Mouse (Mus musculus): ENCODE measurements around the gene Smok2a. TPM values are rescaled to one million over a fixed set of nuclear protein-coding genes. Genes with fewer than 3 reads are reported as not detected.
"Not testable (repeated sequence)": the region's sequence is repeated elsewhere in the genome, so short reads cannot be mapped to it uniquely, and the experiment has no call there.

The Smok2a gene
- polyA plus RNA-seq (2015; fragmentation: Nextera tagmentation; extraction: Ambion mirVana) = not detected in 2 replicates

DNA sequence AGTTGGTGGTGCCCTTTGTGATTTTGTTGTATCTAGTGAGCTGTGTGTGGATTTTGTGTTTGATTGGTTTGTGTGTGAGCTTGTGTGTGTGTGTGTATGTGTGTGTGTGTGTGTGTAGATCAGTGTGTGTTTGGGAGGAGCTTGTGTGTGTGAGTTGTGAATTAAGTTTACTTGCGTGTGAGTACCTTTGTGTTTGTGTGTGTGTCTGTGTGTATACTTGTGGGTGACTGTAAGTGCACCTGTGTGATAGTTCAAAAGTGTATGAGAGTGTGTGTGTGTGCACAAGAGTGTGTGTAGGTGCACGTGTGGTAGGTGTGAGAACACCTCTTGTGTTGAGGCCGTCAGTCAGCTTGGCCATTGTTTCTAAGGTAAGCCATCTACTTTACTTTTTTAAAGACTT is at the start of gene Smok2a:
Smok2a (plus strand) TSS at position 301 of the 400 bp plus-strand sequence.
- no peaks in the 10 kb centered on the region for H3K27me3 ChIP-seq (replicated peaks)
- no peaks in the 10 kb centered on the region for H3K4me1 ChIP-seq
- H3K4me2 ChIP-seq = no peak within 1 kb of the TSS
- H3K9me3 ChIP-seq = peaks cover 34% of the 10 kb centered on the region
- WGBS = 79% methylated on average over 3 of the region's 3 CpGs
- H3K27ac ChIP-seq = no peak within 1 kb of the TSS
- no peak within 1 kb of the TSS for H3K9ac ChIP-seq
- H3K4me3 ChIP-seq (replicated peaks) = no peak within 1 kb of the TSS
- ATAC-seq (ENCODE audit: insufficient read depth, low FRiP score, low read depth) = no peak
- no peaks in the 10 kb centered on the region for H3K36me3 ChIP-seq

DNA sequence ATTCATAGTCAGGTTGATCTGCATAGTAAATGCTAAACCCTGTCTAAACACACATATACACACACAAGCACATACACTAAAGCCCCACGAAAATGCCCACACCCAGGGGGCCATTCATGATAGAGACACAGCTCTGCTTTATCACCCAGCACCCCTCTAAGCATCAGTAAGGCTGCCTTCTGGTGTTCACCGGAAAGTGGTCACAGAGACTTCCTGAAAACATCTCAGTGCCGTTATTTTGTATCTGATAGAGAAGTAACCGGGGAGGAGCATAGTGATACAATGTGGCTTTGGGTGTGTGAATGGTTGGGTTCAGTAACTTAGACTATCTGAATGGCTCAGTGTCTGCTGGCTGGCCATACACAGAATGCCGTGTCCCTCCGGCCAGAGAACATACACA is 47.4 kb upstream of the Smok2a start:
- not testable (repeated sequence) for ATAC-seq (ENCODE audit: insufficient read depth, low FRiP score, low read depth); H3K27me3 ChIP-seq (replicated peaks); H3K4me1 ChIP-seq; H3K4me3 ChIP-seq (replicated peaks); H3K9me3 ChIP-seq; H3K27ac ChIP-seq; H3K36me3 ChIP-seq; H3K4me2 ChIP-seq; H3K9ac ChIP-seq
- 82% methylated on average over 6 of the region's 6 CpGs for WGBS

GRCm38 (mm10) chr17:13174029-13174428 is 47.0 kb upstream of the Smok2a start:
- H3K27me3 ChIP-seq (replicated peaks); ATAC-seq (ENCODE audit: insufficient read depth, low FRiP score, low read depth); H3K4me1 ChIP-seq; H3K9ac ChIP-seq; H3K4me3 ChIP-seq (replicated peaks); H3K9me3 ChIP-seq; H3K4me2 ChIP-seq; H3K27ac ChIP-seq; H3K36me3 ChIP-seq: not testable (repeated sequence)
- WGBS = 57% methylated on average over 2 of the region's 3 CpGs

GRCm38 (mm10) chr17:13175609-13176008 is 45.4 kb upstream of the Smok2a start:
- not testable (repeated sequence) for H3K36me3 ChIP-seq; ATAC-seq (ENCODE audit: insufficient read depth, low FRiP score, low read depth); H3K9me3 ChIP-seq; H3K4me2 ChIP-seq; H3K9ac ChIP-seq; H3K4me3 ChIP-seq (replicated peaks); H3K4me1 ChIP-seq; H3K27me3 ChIP-seq (replicated peaks); H3K27ac ChIP-seq
- WGBS = 22% methylated on average over 1 of the region's 1 CpGs

DNA sequence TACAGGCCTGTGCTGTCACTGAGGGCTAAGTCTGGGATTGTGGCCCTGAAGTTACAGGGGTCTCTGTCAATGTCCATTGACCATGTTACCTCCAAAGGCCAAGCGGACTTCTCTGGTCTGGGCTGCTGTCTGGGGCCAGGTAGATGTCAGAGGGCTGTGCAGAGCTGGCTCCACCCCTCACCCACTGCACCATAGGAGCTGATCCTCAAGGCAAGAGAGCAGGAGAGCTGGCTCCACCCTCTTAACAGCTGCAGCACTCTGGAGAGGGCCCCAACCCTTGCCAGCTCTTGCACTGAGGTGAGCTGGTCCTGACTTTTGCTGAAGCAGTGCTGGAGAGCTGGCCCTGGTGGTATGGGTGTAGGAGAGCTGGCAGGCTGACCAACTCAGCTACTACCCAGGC is 43.2 kb upstream of the Smok2a start:
- not testable (repeated sequence) for H3K4me2 ChIP-seq; H3K36me3 ChIP-seq; H3K27ac ChIP-seq; H3K4me1 ChIP-seq; H3K9me3 ChIP-seq; H3K27me3 ChIP-seq (replicated peaks); H3K9ac ChIP-seq; H3K4me3 ChIP-seq (replicated peaks)
- WGBS = 57% methylated on average over 1 of the region's 1 CpGs
- ATAC-seq (ENCODE audit: insufficient read depth, low FRiP score, low read depth) = peak; percentile 51

DNA sequence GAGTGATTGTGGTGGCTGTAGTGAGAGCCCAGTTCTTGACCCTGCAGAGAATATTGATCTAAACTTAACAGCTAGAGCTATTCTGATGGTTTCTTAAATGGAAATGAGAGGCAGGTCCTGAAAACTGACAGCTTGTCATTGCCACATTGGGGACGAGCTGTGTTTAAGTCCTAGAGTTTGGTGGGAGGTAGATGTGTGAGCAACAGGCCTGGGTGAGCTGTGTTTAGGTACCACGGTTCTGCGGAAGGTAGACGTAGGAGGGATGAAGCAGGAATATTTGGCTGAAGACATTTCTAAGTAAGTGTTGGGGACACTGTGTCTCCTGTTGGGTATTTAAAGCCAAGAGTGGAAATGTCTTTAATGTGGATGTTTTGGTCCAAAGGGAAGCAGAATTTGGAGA is 42.0 kb upstream of the Smok2a start:
- ATAC-seq (ENCODE audit: insufficient read depth, low FRiP score, low read depth); H3K27me3 ChIP-seq (replicated peaks); H3K36me3 ChIP-seq; H3K4me3 ChIP-seq (replicated peaks); H3K4me2 ChIP-seq; H3K9me3 ChIP-seq; H3K27ac ChIP-seq; H3K9ac ChIP-seq; H3K4me1 ChIP-seq: not testable (repeated sequence)
- 79% methylated on average over 4 of the region's 4 CpGs for WGBS

GRCm38 (mm10) chr17:13180491-13180890 is 40.5 kb upstream of the Smok2a start:
- not testable (repeated sequence) for H3K27ac ChIP-seq; ATAC-seq (ENCODE audit: insufficient read depth, low FRiP score, low read depth); H3K9ac ChIP-seq; H3K9me3 ChIP-seq; H3K4me3 ChIP-seq (replicated peaks); H3K36me3 ChIP-seq; H3K4me2 ChIP-seq; H3K4me1 ChIP-seq; H3K27me3 ChIP-seq (replicated peaks)
- 87% methylated on average over 5 of the region's 5 CpGs for WGBS

GRCm38 (mm10) chr17:13182712-13183111 is 38.3 kb upstream of the Smok2a start:
- ATAC-seq (ENCODE audit: insufficient read depth, low FRiP score, low read depth); H3K27ac ChIP-seq; H3K9me3 ChIP-seq; H3K4me1 ChIP-seq; H3K4me3 ChIP-seq (replicated peaks); H3K36me3 ChIP-seq; H3K4me2 ChIP-seq; H3K9ac ChIP-seq; H3K27me3 ChIP-seq (replicated peaks): not testable (repeated sequence)
- 70% methylated on average over 3 of the region's 4 CpGs for WGBS

GRCm38 (mm10) chr17:13184514-13184913 is 36.5 kb upstream of the Smok2a start:
- H3K36me3 ChIP-seq; H3K27me3 ChIP-seq (replicated peaks); H3K27ac ChIP-seq; H3K4me3 ChIP-seq (replicated peaks); H3K4me1 ChIP-seq; H3K9ac ChIP-seq; H3K9me3 ChIP-seq; ATAC-seq (ENCODE audit: insufficient read depth, low FRiP score, low read depth); H3K4me2 ChIP-seq: not testable (repeated sequence)
- WGBS = 90% methylated on average over 5 of the region's 5 CpGs

DNA sequence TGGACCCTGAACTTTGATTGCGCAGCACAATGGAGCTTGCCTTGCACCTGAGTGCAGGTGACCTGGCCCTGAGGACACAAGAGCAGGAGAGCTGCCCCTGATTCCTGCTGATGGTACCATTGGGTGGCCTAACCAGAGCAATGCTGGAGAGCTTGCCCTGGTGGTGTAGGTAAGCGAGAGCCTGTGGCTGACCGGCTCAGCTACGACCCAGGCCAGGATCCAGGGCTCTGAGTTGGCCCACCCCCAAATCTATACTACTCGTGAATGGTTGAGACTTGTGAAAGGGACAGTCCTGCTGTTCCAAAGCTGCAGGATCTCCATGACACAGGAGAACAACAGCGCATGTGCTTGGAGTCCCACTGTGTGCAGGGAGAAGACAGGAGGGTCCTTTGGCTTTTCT is 34.4 kb upstream of the Smok2a start:
- WGBS = 83% methylated on average over 6 of the region's 6 CpGs
- H3K9ac ChIP-seq; H3K36me3 ChIP-seq; H3K4me3 ChIP-seq (replicated peaks); H3K9me3 ChIP-seq; H3K27ac ChIP-seq; ATAC-seq (ENCODE audit: insufficient read depth, low FRiP score, low read depth); H3K4me2 ChIP-seq; H3K27me3 ChIP-seq (replicated peaks); H3K4me1 ChIP-seq: not testable (repeated sequence)

GRCm38 (mm10) chr17:13187621-13188020 is 33.4 kb upstream of the Smok2a start:
- not testable (repeated sequence) for H3K36me3 ChIP-seq; H3K4me2 ChIP-seq; H3K9me3 ChIP-seq; H3K4me1 ChIP-seq; H3K4me3 ChIP-seq (replicated peaks); H3K27ac ChIP-seq; H3K9ac ChIP-seq; ATAC-seq (ENCODE audit: insufficient read depth, low FRiP score, low read depth); H3K27me3 ChIP-seq (replicated peaks)
- WGBS = 60% methylated on average over 6 of the region's 6 CpGs

DNA sequence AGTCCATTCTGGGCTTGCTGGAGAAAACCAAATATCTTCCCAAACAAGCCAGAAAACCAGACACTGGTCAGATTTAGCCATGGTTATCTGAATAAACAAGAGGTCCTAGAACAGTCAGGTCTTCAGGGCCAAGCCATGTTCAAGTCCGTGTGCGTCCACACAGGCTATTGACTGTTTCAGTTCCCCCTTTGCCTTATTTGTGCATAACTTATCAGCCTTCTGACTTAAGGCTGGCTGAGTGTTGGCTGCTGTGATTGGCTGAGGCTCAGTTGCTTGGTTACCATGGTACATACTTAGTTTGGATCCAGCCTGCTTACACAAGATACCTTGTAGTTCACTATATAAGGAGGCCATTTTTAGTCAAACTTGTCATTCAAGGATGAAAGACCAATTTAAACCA is 32.1 kb upstream of the Smok2a start:
- not testable (repeated sequence) for H3K27me3 ChIP-seq (replicated peaks); H3K4me3 ChIP-seq (replicated peaks); H3K9me3 ChIP-seq; H3K36me3 ChIP-seq; H3K9ac ChIP-seq; H3K4me1 ChIP-seq; H3K27ac ChIP-seq; H3K4me2 ChIP-seq; ATAC-seq (ENCODE audit: insufficient read depth, low FRiP score, low read depth)
- 85% methylated on average over 2 of the region's 2 CpGs for WGBS

DNA sequence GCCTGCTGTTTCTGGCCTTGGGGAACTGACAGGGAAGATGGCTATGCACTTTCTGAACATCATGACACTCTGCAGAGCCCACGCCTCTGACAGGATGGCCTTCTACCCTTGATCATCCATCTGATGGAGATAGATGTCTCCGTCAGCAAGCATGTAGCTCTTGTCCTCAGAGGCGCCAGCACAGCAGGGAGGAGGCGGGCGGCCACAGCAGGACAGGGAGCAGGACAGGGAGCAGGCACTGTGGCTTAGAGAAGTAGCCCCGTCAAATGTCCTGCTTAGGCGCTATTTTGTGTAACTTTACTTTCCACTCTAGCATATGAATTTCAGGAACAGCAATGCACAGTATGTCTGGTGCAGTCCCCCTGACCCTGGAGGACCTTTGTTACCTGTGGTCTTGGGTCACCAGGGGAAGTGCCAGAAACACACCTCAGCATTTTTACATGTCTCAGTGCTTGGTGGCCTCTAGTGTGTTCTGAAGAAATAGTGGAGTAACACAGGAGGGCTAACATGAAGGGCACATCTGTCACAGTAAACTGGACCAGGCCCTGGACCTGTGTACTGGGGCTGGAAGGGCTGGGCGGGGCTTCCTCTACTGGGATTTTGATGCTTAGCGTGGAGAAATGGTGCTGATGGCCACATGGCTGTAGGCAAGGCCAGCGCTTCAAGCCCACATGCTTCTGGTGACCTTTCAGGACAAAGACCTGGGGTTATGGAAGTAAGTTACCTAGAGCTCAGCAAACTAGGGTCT is 30.0 kb upstream of the Smok2a start:
- ATAC-seq (ENCODE audit: insufficient read depth, low FRiP score, low read depth) = 0 out of 2 replicates have a peak, but pooled peaks have one; percentile 4
- H3K27ac ChIP-seq; H3K36me3 ChIP-seq; H3K4me1 ChIP-seq; H3K4me2 ChIP-seq; H3K9me3 ChIP-seq; H3K9ac ChIP-seq; H3K4me3 ChIP-seq (replicated peaks); H3K27me3 ChIP-seq (replicated peaks): not testable (repeated sequence)
- 87% methylated on average over 10 of the region's 10 CpGs for WGBS

Measured in stomach, embryonic 15.5 days (tissue).